Mouse (Mus musculus) cortical plate, adult 2 months (tissue): ENCODE measurements around the gene Clta. TPM values are rescaled to one million over a fixed set of nuclear protein-coding genes. Genes with fewer than 3 reads are reported as not detected.
A peak's percentile ranks its signal among the peaks of the same experiment; 100 is the strongest.

Source experiments
- H3K27ac ChIP-seq: fragments of 200-500 bp; 2 replicates; pipeline ENCODE4 v1.5.1; 2012; ENCODE audit warnings: low read length, control low read depth, inconsistent platforms; ENCODE audit not compliant: insufficient read depth
- H3K4me1 ChIP-seq: fragments of 200-500 bp; 2 replicates; pipeline ENCODE4 v1.6.1; 2011; ENCODE audit warnings: low read length; ENCODE audit not compliant: control insufficient read depth, insufficient read depth
- H3K4me3 ChIP-seq: fragments of 200-500 bp; 2 replicates; pipeline ENCODE4 v1.5.1; 2011; ENCODE audit warnings: mild to moderate bottlenecking, low read length, control low read depth; ENCODE audit not compliant: insufficient read depth
- CTCF ChIP-seq: fragments of 200-500 bp; IDR thresholded peaks from 2 replicates; pipeline ENCODE4 v1.5.1; 2011; ENCODE audit warnings: mild to moderate bottlenecking, control low read depth, low read length; ENCODE audit not compliant: insufficient read depth; ENCODE audit errors: extremely low read depth
- POLR2A ChIP-seq: fragments of 200-500 bp; IDR thresholded peaks from 2 replicates; pipeline ENCODE4 v1.6.1; 2011; ENCODE audit warnings: mild to moderate bottlenecking, low read length, control low read depth; ENCODE audit not compliant: insufficient read depth; ENCODE audit errors: extremely low read depth
- polyA plus RNA-seq: library from polyadenylated mRNA; depleted of rRNA; stranded (reverse); fragments of >200 nt; gene quantifications from 2 replicates; pipeline ENCODE4 v1.2.3, GENCODE M21; 2012

Clta gene
- polyA plus RNA-seq, 1 experiment: 385 TPM

DNA sequence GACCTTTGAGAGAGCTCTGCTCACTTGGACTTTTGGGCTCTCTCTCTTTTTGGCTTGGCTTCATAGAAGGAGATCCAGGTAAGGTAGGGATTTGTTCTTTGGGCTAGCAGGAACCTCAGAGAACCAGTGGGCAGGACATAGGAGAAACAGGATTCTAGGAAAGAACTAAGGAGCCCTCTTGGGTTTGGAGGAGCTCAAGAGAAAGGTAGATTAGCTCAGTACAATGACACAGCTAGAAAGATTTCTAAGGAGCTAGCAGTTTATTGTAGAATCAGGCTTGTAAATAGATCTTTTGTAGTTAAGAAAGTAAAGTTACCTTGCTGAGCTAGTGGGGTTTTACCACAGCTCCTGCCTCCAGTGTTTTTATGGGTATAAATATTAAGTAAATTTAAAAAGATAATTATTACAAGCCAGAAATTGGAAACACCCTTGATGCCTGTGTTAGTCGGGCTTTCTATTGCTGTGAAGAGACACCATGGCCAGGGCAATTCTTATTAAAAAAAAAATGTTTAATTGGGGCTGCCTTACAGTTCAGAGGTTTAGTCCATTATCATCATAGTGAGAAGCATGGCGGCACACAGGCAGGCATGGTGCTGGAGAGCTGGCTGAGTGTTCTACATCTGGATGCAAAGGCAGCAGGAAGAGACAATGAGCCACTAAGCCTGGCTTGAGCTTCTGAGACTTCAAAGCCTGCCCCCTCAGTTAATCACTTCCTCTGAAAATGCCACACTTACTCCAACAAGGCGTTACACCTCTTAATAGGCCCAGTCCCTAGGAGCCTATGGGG lies 564 bp downstream of the Clta start:
- TF ChIP-seq POLR2A: no peak
- no peak for TF ChIP-seq CTCF
- Histone ChIP-seq H3K4me1 (no peaks in the 10 kb centered on the region), H3K4me3 (no peak overlapping the region), H3K27ac (no peak overlapping the region)

DNA sequence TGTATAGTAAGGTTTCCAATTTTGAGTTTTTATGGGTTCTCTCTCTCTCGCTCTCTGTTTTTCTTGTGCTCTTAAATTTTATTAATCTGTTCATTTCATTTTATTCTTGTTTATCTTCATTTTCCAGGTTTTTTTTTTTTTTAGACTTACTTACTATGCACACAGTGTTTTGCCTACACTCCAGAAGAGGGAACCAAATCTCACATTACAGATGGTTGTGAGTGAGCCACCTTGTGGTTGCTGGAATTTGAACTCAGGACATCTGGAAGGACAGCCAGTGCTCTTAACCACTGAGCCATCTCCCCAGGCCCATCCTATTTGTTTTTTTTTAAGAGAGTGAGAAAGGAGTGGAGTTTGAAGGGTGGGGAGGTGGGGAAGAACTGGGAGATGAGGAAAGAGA lies 5.9 kb downstream of the Clta start:
- Histone ChIP-seq H3K4me3 (no peak overlapping the region), H3K27ac (no peak overlapping the region), H3K4me1 (peaks cover 11% of the 10 kb centered on the region; the same call in 1 of the 2 replicates)
- TF ChIP-seq CTCF (no peak), POLR2A (no peak)

DNA sequence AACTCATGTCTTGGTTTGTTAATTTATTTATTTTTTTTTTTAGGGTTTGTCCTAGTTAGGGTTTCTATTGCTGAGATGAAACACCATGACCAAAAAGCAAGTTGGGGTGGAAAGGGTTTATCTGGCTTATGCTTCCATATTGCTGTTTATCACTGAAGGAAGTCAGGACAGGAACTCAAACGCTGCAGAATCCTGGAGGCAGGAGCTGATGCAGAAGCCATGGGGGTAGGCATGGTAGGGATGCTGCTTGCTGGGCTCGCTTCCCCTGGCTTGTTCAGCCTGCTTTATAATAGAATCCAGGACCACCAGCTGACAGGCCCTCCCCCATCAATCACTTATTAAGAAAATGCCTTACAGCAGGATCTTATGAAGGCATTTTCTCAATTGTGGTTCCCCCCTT lies 6.6 kb downstream of the Clta start:
- H3K4me3 ChIP-seq: no peak overlapping the region
- no peak for TF ChIP-seq CTCF
- no peak for TF ChIP-seq POLR2A
- peaks cover 12% of the 10 kb centered on the region; the same call in 1 of the 2 replicates for H3K4me1 ChIP-seq
- no peak overlapping the region for H3K27ac ChIP-seq

- TF ChIP-seq CTCF: no peak
- no peak for TF ChIP-seq POLR2A
- Histone ChIP-seq H3K4me1 (peaks cover 12% of the 10 kb centered on the region; the same call in 1 of the 2 replicates), H3K27ac (no peak overlapping the region), H3K4me3 (peak overlapping the region; percentile 43)
Observed at GRCm38 (mm10) chr4:44011799-44012198, 7.5 kb downstream of the Clta start.

GRCm38 (mm10) chr4:44012376-44013367 lies 8.4 kb downstream of the Clta start:
- Histone ChIP-seq H3K4me1 (peaks cover 12% of the 10 kb centered on the region; the same call in 1 of the 2 replicates), H3K27ac (0 out of 2 replicates have a peak overlapping the region, but pooled peaks have one; percentile 6), H3K4me3 (peak overlapping the region; percentile 43)
- peak; percentile 93 for TF ChIP-seq POLR2A
- TF ChIP-seq CTCF: no peak

DNA sequence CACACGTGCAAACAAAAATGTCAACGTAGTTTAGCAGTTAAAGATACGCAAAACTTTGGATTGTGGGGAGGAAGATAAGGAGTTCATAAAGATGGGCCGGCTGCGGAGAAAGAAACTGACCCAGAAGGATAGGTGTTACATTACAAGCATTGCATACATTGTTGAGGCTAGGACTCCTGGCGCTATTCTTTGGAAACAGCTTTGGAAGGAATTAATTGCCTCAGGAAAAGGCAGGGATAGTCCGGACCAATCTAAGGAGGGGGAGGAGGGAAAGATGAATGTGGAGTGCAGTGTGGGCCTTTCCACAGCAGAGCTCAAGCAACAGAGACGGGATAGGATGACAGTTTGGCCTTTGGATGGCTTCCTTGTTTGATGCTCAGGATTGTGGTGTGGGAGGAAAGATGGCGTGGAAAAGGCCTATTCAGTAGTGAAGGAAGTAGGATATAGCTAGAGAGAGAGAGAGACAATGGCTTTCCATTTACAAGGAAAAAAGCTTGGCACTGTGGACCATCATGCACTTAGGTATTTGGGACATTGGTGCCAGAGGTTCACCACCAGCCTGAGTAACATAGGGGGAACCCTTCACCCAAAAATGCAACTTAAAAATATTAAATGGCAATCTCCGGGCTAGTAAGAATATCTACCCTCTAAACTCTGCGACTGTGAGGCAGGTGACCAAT lies 9.3 kb downstream of the Clta start:
- Histone ChIP-seq H3K27ac (no peak overlapping the region), H3K4me1 (peaks cover 12% of the 10 kb centered on the region; the same call in 1 of the 2 replicates), H3K4me3 (peak overlapping the region; percentile 43)
- no peak for TF ChIP-seq CTCF
- TF ChIP-seq POLR2A: no peak

DNA sequence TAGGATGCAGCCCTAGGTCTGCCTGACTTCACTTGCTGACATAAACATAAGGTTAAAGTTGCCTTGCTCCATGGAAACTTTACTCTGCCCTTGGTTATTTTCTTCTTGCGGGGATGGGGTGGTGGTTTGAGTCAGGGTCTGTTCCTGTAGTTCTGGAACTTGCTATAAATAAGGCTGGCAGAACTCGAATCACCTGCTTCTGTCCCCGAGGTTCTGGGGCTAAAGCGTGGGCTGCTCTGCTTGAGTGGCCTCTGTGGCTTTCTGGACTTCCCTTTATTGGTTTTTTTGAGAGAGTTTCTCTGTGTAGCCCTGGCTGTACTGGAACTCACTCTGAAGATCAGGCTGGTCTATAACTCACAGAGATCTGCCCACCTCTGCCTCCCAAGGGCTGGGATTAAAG lies 11.8 kb downstream of the Clta start:
- TF ChIP-seq POLR2A (no peak), CTCF (no peak)
- Histone ChIP-seq H3K27ac (no peak overlapping the region), H3K4me3 (no peak overlapping the region), H3K4me1 (peaks cover 12% of the 10 kb centered on the region; the same call in 1 of the 2 replicates)

GRCm38 (mm10) chr4:44016791-44017190 lies 12.5 kb downstream of the Clta start:
- Histone ChIP-seq H3K4me1 (peaks cover 12% of the 10 kb centered on the region; the same call in 1 of the 2 replicates), H3K4me3 (no peak overlapping the region), H3K27ac (no peak overlapping the region)
- no peak for TF ChIP-seq POLR2A
- TF ChIP-seq CTCF: no peak

DNA sequence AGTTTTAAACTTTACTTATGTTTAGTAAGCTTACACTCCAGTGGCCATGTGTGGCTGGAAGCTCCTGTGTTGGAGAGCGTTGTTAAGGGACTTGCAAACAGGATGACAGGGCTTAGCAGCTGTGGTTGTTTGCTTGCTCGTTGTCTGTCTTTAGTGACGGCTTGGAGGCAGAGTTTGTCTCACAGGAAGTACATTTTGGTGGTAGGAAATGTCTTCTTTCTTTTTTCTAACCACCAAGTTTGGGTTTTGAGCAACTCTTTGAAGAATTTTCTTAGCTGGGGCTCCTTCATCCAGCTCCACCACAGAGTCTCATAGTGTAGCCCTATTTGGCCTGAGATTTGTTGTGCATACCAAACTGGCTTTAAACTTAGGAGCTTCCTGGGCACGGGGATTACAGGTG lies 18.1 kb downstream of the Clta start:
- Histone ChIP-seq H3K4me1 (no peaks in the 10 kb centered on the region), H3K27ac (no peak overlapping the region), H3K4me3 (no peak overlapping the region)
- no peak for TF ChIP-seq CTCF
- TF ChIP-seq POLR2A: no peak
